Mouse (Mus musculus) midbrain, embryonic 15.5 days (tissue): ENCODE results near the gene Ntpcr. TPM values are rescaled to one million over a fixed set of nuclear protein-coding genes. Genes with fewer than 3 reads are reported as not detected.

ENCODE experiments used
- ATAC-seq: fragments of 200-750 bp; cut with Nextera tagmentation; replicated peaks from 2 replicates; pipeline ENCODE4 v1.8.0; 2017; ENCODE audit warnings: moderate TSS enrichment
- H3K27ac ChIP-seq: fragments of 300-500 bp; sonication (generic); 2 replicates; pipeline ENCODE4 v1.5.1; 2015; ENCODE audit warnings: mild to moderate bottlenecking, inconsistent platforms
- H3K27me3 ChIP-seq: fragments of 300-500 bp; sonication (generic); replicated peaks from 2 replicates; pipeline ENCODE4 v1.6.1; 2015; ENCODE audit warnings: inconsistent platforms
- H3K36me3 ChIP-seq: fragments of 300-500 bp; sonication (generic); replicated peaks from 2 replicates; pipeline ENCODE4 v1.6.1; 2015; ENCODE audit warnings: inconsistent platforms
- H3K4me1 ChIP-seq: fragments of 300-500 bp; sonication (generic); 2 replicates; pipeline ENCODE4 v1.6.1; 2015; ENCODE audit warnings: inconsistent platforms
- H3K4me2 ChIP-seq: fragments of 300-500 bp; sonication (generic); 2 replicates; pipeline ENCODE4 v1.6.1; 2015; ENCODE audit warnings: inconsistent platforms, mild to moderate bottlenecking, moderate library complexity
- H3K4me3 ChIP-seq: fragments of 300-500 bp; sonication (generic); 2 replicates; pipeline ENCODE4 v1.5.1; 2015; ENCODE audit warnings: mild to moderate bottlenecking, inconsistent platforms
- H3K9ac ChIP-seq: fragments of 300-500 bp; sonication (generic); 2 replicates; pipeline ENCODE4 v1.6.1; 2015; ENCODE audit warnings: mild to moderate bottlenecking, inconsistent platforms
- H3K9me3 ChIP-seq: fragments of 300-500 bp; sonication (generic); 2 replicates; pipeline ENCODE4 v1.6.1; 2016; ENCODE audit warnings: inconsistent platforms
- WGBS: fragments of 180-500 bp; shearing (Covaris S2); methylation state at CpG from one replicate; pipeline ENCODE4 v1.1.7; 2015; ENCODE audit warnings: mixed read lengths; 5-methylcytosine and 5-hydroxymethylcytosine counted together
- polyA plus RNA-seq: library from polyadenylated mRNA; unstranded; fragments of >200 nt; fragmentation: Nextera tagmentation; extraction: Ambion mirVana; gene quantifications from 2 replicates; pipeline ENCODE4 v1.2.1, GENCODE M21; 2015

The Ntpcr gene
- polyA plus RNA-seq: 29.8 and 30.8 TPM in 2 replicates

- Histone ChIP-seq H3K36me3 (no peaks in the 10 kb centered on the region), H3K4me3 (no peak within 1 kb of the TSS), H3K4me1 (peaks cover 7% of the 10 kb centered on the region), H3K4me2 (no peak within 1 kb of the TSS), H3K9me3 (no peaks in the 10 kb centered on the region), H3K27me3 (no peaks in the 10 kb centered on the region), H3K9ac (no peak within 1 kb of the TSS), H3K27ac (no peak within 1 kb of the TSS)
- 84% methylated on average over 7 of the region's 7 CpGs for WGBS
- no peak for ATAC-seq
These were observed at the start of gene Ntpcr for GRCm38 (mm10) chr8:125729746-125730145. Gene Ntpcr (plus strand): TSS chr8:125729963.

GRCm38 (mm10) chr8:125680851-125681408 is 48.8 kb upstream of the Ntpcr start:
- Histone ChIP-seq H3K9ac (no peak overlapping the region), H3K9me3 (no peaks in the 10 kb centered on the region), H3K4me3 (no peak overlapping the region), H3K27ac (no peak overlapping the region), H3K36me3 (no peaks in the 10 kb centered on the region), H3K4me2 (no peak overlapping the region), H3K4me1 (peaks cover 8% of the 10 kb centered on the region; the same call in 1 of the 2 replicates), H3K27me3 (no peaks in the 10 kb centered on the region; the same call in 1 of the 2 replicates)
- no peak for ATAC-seq
- 28% methylated on average over 8 of the region's 8 CpGs for WGBS

- no peaks in the 10 kb centered on the region for H3K36me3 ChIP-seq
- WGBS: 83% methylated on average over 6 of the region's 6 CpGs
- no peak overlapping the region for H3K4me3 ChIP-seq
- peaks cover 8% of the 10 kb centered on the region; the same call in 1 of the 2 replicates for H3K4me1 ChIP-seq
- no peaks in the 10 kb centered on the region; the same call in 1 of the 2 replicates for H3K27me3 ChIP-seq
- no peak overlapping the region for H3K4me2 ChIP-seq
- H3K27ac ChIP-seq: no peak overlapping the region
- H3K9ac ChIP-seq: no peak overlapping the region
- no peak for ATAC-seq
- no peaks in the 10 kb centered on the region for H3K9me3 ChIP-seq
These were observed 44.5 kb upstream of the Ntpcr start for GRCm38 (mm10) chr8:125685216-125685760.

GRCm38 (mm10) chr8:125686221-125686865 is 43.4 kb upstream of the Ntpcr start:
- no peaks in the 10 kb centered on the region for H3K4me1 ChIP-seq
- no peak overlapping the region for H3K27ac ChIP-seq
- H3K9ac ChIP-seq: no peak overlapping the region
- no peak overlapping the region for H3K4me2 ChIP-seq
- no peaks in the 10 kb centered on the region; the same call in 1 of the 2 replicates for H3K27me3 ChIP-seq
- 70% methylated on average over 9 of the region's 9 CpGs for WGBS
- H3K36me3 ChIP-seq: no peaks in the 10 kb centered on the region
- no peaks in the 10 kb centered on the region for H3K9me3 ChIP-seq
- H3K4me3 ChIP-seq: no peak overlapping the region
- no peak for ATAC-seq

- Histone ChIP-seq H3K27ac (no peak overlapping the region), H3K4me1 (no peaks in the 10 kb centered on the region), H3K36me3 (no peaks in the 10 kb centered on the region), H3K9ac (no peak overlapping the region), H3K4me2 (no peak overlapping the region), H3K9me3 (no peaks in the 10 kb centered on the region), H3K27me3 (no peaks in the 10 kb centered on the region), H3K4me3 (no peak overlapping the region)
- no peak for ATAC-seq
- WGBS: 34% methylated on average over 15 of the region's 15 CpGs
These were observed 39.4 kb upstream of the Ntpcr start for GRCm38 (mm10) chr8:125690166-125690915.

GRCm38 (mm10) chr8:125690961-125691360 is 38.8 kb upstream of the Ntpcr start:
- Histone ChIP-seq H3K4me2 (no peak overlapping the region), H3K27me3 (no peaks in the 10 kb centered on the region), H3K27ac (no peak overlapping the region), H3K9ac (no peak overlapping the region), H3K4me1 (no peaks in the 10 kb centered on the region), H3K4me3 (no peak overlapping the region), H3K36me3 (no peaks in the 10 kb centered on the region), H3K9me3 (no peaks in the 10 kb centered on the region)
- 80% methylated on average over 3 of the region's 3 CpGs for WGBS
- no peak for ATAC-seq

- Histone ChIP-seq H3K36me3 (no peaks in the 10 kb centered on the region), H3K4me3 (no peak overlapping the region), H3K4me1 (no peaks in the 10 kb centered on the region), H3K9ac (no peak overlapping the region), H3K9me3 (no peaks in the 10 kb centered on the region), H3K27ac (no peak overlapping the region), H3K4me2 (no peak overlapping the region), H3K27me3 (no peaks in the 10 kb centered on the region)
- no peak for ATAC-seq
- 56% methylated on average over 5 of the region's 5 CpGs for WGBS
These were observed 37.3 kb upstream of the Ntpcr start for GRCm38 (mm10) chr8:125692447-125692846.

- H3K9ac ChIP-seq: no peak overlapping the region
- H3K36me3 ChIP-seq: no peaks in the 10 kb centered on the region
- no peaks in the 10 kb centered on the region for H3K27me3 ChIP-seq
- no peak overlapping the region for H3K27ac ChIP-seq
- no peak overlapping the region for H3K4me3 ChIP-seq
- no peaks in the 10 kb centered on the region for H3K9me3 ChIP-seq
- H3K4me2 ChIP-seq: no peak overlapping the region
- H3K4me1 ChIP-seq: no peaks in the 10 kb centered on the region
- ATAC-seq: no peak
- WGBS: 86% methylated on average over 3 of the region's 3 CpGs
These were observed 36.6 kb upstream of the Ntpcr start for GRCm38 (mm10) chr8:125693197-125693596.

GRCm38 (mm10) chr8:125695951-125696350 is 33.8 kb upstream of the Ntpcr start:
- Histone ChIP-seq H3K4me1 (no peaks in the 10 kb centered on the region), H3K4me2 (no peak overlapping the region), H3K9ac (no peak overlapping the region), H3K27ac (no peak overlapping the region), H3K36me3 (no peaks in the 10 kb centered on the region), H3K27me3 (no peaks in the 10 kb centered on the region), H3K4me3 (no peak overlapping the region), H3K9me3 (no peaks in the 10 kb centered on the region; the same call in 1 of the 2 replicates)
- no peak for ATAC-seq
- 91% methylated on average over 6 of the region's 6 CpGs for WGBS

- H3K27ac ChIP-seq: no peak overlapping the region
- H3K9ac ChIP-seq: no peak overlapping the region
- H3K27me3 ChIP-seq: no peaks in the 10 kb centered on the region
- H3K9me3 ChIP-seq: no peaks in the 10 kb centered on the region; the same call in 1 of the 2 replicates
- no peak overlapping the region for H3K4me2 ChIP-seq
- H3K4me1 ChIP-seq: no peaks in the 10 kb centered on the region
- ATAC-seq: no peak
- 62% methylated on average over 6 of the region's 6 CpGs for WGBS
- H3K36me3 ChIP-seq: no peaks in the 10 kb centered on the region
- H3K4me3 ChIP-seq: no peak overlapping the region
These were observed 30.3 kb upstream of the Ntpcr start for GRCm38 (mm10) chr8:125699391-125700025.

- no peak overlapping the region for H3K9ac ChIP-seq
- no peaks in the 10 kb centered on the region; the same call in 1 of the 2 replicates for H3K9me3 ChIP-seq
- no peaks in the 10 kb centered on the region for H3K27me3 ChIP-seq
- H3K4me2 ChIP-seq: no peak overlapping the region
- H3K36me3 ChIP-seq: no peaks in the 10 kb centered on the region
- ATAC-seq: no peak
- WGBS: 69% methylated on average over 7 of the region's 7 CpGs
- H3K4me1 ChIP-seq: no peaks in the 10 kb centered on the region
- no peak overlapping the region for H3K4me3 ChIP-seq
- no peak overlapping the region for H3K27ac ChIP-seq
These were observed 29.4 kb upstream of the Ntpcr start for GRCm38 (mm10) chr8:125700407-125700806.
